Mouse (Mus musculus) embryo, embryonic 10.5 days (tissue): ENCODE data around the gene Rasa4.
"Not testable (repeated sequence)": the region's sequence is repeated elsewhere in the genome, so short reads cannot be mapped to it uniquely, and the experiment has no call there.

Experiments
- DNase-seq: peaks from one replicate; pipeline ENCODE4 v3.0.0-alpha.2; 2015; ENCODE audit warnings: low spot score

The Rasa4 gene

DNA sequence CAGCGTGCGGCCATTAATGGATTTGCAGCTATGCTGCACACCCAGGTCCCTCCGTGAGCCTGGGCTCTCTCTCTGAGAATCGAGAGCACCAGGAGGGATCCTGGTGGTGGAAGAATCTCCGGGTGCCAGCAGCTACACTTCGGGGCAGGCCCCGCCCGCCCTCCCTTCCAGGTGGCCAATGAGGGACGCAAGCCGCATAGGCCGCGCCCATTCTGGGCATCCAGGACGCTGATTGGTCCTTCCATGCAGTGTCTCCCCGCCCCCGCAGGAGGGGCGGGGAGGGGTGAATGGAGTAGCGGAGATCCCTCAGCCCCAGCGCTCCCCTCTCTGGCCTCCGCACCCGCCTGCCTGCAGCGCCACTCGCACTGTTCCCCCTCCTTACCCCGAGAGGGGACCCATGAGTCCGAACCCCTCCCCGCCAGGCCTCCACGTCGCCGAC is at the start of gene Rasa4:
TSS of gene Rasa4 (plus strand) at position 248 of the 439 bp plus-strand sequence.
- DNase-seq, result peak; percentile 99

DNA sequence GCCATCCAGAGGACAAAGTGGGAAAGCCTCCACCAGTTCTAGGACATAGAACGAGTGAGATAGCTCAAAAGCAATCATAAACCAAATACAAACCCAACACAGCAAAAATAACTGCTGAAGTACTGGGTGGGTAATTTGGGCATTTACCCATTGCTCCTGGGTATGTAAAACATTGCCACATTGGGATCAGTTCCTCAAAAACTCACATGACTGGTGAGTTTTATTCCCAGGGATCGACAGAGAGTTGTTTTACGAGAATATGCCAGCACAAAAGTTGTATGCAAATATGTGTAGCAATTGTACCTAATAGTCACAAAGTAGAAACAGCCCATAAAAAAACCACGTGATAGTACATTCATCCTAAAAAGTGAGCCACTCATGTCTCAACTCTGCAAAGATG is 48.8 kb upstream of the Rasa4 start:
- DNase-seq, result no peak

DNA sequence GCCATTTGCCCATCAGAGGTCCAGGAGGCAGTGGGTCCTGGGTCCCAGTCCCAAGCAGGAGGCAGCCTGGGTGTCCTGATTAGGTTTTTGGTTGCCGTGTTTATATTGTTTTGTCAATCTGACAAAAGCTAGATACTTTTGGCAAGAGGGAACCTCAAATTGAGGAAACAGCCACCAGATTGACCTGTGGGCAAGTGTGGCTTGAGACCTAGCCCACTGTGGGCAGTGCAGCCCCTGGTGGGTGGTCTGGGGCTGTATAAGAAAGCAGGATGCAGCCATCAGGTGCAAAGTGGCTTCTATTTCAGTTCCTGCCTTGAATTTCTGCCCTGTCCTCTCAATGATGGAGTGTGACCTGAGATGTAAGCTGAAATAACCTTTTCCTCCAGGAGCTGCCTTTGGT is 48.4 kb upstream of the Rasa4 start:
- DNase-seq, result no peak

DNA sequence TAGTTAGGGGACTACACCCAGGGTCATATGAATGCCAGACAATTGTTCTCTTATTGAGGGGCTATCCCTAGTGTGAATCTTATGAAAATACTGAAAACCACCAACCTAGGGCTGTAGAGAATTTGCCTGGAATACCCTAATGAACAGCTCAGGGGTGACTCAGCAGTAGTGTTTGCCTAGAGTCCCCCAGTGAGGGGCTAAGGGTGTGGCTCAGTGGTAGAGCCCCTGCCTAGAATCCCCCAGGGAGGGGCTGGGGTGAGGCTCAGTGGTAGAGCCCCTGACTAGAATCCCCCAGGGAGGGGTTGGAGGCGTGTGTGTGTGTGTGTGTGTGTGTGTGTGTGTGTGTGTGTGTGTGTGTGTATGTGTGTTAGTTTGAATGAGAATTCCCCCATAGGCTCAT is 47.0 kb upstream of the Rasa4 start:
- no peak for DNase-seq

DNA sequence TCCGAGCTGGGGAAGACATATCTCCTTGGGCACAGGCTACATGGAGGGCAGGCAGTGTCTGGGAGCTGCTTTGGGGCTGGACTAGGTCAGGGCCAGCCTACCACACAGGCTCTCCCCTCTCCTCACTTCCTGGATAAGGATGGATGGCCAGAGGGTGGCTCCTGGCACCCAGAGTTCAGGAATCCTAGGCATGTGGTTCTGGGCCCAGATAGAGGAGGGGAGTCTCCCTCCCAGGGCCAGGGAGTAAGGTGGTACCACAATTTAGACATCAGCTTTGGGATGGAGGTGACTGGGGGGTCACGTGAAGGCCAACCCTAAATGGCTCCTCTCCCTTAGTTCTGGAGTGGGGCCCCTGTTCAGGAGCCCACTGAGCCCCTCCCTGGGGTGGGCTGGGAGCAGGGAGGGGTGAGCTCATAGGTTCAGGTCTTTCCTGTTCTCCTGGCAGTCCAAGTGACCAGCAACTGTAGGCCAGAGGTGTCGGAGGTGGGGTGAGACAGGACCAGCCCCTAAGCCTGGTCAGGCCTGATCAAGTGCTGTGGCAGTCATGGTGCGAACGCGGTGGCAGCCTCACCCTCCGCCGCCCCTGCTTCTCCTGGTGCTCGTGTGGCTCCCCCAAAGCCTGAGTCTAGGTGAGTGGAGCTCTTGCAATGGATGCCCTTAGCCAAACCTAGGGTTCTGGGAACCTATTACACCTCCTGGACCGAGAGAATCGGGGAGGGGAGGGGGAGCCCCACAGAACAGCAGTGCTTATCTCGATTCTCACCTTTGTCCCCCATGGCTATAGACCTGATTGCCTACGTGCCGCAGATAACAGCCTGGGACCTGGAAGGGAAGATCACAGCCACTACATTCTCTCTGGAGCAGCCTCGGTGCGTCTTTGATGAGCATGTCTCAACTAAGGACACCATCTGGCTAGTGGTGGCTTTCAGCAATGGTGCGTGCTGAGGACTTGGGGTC is 45.2 kb upstream of the Rasa4 start, which contains the start of gene Upk3b:
TSS of gene Upk3b (plus strand) at position 239 of the 957 bp plus-strand sequence.
- no peak for DNase-seq

DNA sequence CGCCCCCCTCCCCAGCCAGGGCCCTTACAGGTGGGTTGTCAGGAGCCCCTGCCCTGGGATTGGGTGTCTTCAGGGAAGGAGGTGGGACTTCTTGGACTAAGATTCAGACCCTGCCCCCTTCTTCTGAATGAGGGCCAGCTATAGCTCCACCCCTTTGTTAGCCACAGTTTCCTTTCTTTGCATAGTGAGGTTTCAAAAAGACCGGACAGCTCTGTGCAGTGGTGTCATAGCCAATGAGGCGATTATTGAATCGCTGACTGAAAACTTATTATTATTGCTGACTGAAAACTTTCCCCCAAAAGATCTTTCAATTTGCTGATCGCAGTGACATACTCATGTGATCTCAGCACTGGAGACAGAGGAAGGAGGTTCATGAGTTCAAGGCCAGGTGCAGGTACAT is 43.5 kb upstream of the Rasa4 start:
- DNase-seq, result peak; percentile 45

DNA sequence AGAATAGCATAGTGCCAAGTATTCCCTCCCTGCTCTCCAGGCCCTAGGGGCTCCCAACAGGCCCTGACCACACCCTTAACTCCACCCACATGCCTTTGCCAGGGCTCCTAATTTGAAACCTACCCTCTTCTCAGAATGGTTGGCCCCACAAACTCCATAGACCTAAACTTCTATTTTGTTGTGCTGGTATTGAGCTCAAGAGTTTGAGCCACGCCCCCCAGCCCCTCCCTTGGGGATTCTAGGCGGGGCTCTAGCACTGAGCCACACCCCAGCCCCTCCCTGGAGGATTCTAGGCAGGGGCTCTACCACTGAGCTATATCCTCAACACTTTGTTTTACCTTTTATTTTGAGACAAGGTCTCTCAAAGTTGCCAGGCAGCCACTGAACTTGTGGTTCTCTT is 42.5 kb upstream of the Rasa4 start:
- no peak for DNase-seq

DNA sequence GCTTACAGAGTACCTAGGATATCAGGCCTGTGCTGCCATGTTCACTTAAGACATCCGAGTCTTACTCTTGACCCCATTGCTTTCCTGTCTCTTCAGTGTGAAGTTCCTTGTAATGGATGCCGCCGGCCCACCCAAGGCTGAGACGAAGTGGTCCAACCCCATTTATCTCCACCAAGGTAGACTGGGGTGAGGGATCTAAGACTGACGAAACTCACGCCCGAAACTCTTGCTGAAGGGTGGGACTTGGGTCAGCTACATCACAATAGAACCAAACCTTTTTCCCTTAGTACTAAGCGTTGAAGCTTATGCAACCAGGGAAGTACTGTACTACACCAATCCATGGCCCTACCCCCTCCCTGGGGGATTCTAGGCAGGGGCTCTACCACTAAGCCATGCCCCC is 42.0 kb upstream of the Rasa4 start:
- no peak for DNase-seq

DNA sequence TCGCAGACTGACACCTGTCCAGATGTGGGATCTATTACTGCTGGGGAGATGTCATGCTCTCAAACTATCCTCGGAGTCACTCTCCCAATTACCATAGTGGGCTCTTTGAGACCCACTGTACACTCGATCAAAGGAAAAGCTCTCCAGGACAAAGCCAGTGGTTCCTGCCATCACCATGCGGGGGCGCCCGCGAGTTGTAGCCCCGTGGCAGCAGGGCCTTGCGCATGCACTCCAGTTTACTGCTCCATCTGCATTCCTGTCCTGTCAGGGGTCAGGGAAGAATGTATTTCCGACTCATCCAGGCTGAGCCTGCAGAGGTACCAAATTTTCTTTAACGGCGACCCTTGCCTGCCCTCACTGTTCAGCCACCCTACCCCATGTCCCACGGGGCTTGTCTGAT is 38.9 kb upstream of the Rasa4 start:
- no peak for DNase-seq

DNA sequence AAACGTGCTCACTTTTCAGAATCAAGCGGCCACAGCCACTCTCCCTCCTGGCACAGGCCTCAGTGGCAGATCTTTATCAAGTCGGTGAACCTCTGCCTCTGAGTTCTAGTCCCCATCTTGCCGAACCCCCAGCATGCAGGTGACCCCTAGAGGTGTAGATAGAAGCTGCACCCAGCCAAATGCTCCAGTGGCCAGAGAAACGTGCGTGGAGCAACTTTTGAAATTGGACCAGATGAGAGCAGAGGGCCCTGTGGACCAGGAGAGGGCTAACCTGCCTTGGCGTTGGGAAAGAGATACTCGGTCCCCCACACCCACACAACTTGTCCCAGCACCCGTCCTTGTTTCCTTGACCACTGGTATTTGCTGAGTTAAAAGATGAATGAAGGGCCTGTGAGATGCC is 38.3 kb upstream of the Rasa4 start:
- DNase-seq, result peak; percentile 40

DNA sequence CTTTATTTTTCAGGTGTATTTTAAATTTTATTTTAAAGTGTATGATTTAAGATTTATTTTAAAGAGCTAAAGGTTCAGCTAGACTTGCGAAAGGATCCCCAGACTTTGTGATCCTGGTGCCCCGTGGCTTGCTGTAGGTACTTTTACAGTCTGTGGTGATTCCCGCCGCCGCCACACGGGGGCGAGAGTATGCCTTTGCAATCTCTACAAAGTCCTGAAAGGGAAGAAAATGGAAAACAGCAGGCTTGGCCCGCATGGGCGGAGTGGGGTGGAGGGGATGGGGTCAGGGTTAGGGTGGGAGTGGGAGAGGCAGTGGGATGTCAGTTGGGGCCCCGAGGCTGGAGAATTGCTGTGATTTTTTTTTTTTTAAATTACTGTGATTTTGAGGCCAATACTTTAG is 37.7 kb upstream of the Rasa4 start:
- DNase-seq, result peak; percentile 95

DNA sequence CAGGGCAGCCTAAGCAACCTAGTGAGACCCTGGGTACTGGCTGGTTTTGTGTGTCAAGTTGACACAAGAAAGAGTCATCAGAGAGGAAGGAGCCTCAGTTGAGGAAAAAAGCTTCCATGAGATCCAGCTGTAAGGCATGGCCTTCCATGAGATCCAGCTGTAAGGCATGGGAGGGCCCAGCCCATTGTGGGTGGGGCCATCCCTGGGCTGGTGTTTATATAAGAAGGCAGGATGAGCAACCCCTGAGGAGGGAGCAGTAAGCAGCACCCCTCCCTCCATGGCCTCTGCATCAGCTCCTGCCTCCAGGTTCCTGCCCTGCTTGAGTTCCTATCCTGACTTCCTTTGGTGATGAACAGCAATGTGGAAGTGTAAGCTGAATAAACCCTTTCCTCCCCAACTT is 35.2 kb upstream of the Rasa4 start:
- DNase-seq, result not testable (repeated sequence)

DNA sequence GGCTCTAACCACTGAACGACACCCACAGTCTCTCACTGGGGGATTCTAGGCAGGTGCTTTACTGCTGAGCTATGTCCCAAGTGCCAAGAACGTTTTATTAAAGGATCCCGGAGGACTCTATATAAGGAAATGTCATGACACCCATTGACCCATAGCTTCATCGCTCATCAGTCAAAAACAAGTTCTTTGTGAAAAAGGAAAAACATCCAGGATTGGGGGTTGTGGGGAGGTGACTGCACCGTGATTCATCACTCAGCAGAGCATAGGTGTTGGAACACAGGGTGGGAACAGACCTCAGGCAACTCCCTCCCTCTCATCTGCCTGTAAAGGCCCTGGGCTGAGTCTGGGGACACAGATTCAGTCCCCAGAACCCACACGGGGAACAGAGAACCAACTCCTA is 33.8 kb upstream of the Rasa4 start:
- peak; percentile 34 for DNase-seq

DNA sequence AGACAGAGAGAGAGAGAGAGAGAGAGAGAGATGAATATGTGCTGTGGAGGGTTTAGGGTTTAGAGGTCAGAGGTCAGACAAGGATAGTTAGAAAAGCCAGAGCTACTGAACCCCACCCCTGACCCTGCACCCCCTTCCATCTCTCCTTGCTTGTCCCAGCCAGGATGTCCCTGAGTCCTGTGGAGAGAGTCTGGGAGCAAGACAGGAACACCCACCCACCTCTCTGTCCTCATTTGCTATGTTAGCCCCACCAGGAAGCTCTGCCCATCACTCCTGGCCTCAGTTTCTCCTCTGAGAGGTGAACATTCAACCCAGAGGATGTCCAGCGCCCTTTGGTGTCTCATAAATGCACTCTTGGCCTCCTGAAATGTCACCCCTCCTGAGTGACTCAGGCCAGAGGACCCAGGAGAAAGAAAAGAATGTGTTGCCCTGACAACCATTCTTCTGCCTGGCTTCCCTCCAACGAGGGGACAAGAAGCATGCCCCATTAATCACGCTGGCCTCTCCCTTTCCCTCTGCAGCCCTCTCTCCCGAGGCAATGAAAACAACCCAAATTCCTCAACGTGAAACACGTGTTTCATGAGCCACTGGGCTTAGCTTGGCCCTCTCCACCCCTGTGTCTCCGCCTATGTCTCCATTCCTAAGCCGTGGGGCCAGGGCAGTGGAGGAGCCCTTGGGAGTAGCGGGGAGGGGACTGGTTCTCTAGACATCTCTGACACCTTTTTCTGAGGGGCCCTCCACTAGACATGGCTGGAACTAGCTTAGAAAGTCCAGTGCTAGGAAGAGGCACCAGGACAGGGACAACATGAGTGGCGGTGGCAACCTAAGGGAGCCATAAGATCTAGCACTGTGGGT is 32.3 kb upstream of the Rasa4 start:
- peak; percentile 93 for DNase-seq

DNA sequence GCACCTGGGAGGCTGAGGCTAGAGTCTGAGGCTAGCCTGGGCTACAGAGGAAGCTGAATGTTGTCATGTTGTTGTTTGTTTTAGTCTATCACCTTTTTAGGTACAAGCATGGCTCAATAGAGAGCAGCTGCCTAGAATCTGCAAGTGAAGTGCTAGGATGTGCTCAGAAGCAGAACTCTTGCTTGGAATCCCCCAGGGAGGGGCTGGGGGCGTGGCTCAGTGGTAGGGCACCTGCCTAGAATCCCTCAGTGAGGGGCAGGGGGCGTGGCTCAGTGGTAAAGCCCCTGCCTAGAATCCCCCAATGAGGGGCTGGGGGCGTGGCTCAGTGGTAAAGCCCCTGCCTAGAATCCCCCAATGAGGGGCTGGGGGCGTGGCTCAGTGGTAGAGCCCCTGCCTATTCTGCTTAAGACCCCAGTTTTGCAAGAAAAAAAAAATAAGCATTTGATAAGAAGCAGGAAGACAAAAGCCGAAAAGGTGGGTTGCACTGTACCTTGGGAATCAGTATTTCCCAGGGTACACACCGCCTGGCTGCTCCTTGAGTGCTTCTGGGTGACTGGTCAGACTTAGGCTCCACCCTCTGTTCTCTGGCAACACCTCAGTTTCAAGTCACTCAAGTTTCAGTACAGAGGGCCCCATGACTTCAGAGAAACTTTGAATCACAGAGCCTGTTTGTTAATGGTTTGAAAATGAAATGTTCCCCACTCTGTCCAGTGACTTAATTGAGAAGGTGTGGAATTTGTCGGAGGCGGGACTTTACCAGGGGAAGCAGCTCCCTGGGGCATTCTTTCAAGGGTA is 30.7 kb upstream of the Rasa4 start:
- no peak for DNase-seq

DNA sequence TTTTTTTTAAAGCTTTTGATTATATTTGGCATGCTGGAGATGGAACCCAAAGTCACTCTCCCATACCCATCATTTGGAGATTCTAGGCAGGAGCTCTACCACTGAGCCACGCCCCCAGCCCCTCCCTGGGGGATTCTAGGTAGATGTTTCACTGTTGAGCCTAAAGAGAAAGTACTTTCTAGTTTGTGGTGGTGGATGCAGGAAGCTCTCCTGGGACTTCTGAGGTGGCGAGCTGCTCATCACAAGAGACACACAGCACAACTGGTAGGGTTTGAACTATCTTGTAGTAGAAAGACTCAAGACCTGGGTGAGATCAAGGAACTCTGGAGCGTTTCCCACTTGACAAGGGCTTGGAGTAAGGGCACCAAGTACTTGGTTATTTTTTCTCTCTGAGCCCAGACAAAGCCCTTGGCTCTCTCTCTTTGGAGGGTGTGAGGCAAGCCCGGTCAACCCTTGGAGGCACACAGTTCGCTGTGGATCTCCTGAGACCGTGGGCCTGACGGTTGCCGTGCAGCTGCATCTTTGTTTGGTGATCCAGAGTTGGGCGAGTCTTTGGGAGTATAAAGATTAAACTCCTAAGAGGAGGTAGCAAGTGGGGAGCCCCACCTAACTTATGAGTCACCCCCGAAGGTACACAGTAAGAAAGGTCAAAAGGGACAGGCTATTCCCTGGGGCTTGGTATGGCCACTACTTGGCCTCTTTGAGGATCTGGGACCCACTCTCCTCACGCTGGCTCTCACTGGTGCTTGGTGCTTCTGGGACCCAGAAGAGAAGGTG is 29.2 kb upstream of the Rasa4 start, which contains the start of gene Upk3bl:
TSS of gene Upk3bl (plus strand) at position 192 of the 777 bp plus-strand sequence.
- DNase-seq, result no peak

DNA sequence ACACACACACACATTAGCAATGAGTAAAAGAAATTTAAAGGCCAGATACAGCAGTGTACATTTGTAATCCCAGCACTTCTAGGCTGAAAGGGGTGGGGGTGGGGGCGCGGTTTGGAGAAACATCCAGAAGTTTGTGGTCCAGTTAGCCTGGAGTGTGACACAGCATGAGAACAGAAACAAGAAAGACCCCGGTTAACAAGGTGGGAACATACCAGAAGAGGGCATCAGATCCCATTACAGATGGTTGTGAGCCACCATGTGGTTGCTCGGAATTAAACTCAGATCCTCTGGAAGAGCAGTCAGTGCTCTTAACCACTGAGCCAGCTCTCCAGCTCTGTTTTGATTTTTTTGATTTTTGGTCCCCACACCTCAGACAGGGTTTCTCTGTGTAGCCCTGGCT is 27.7 kb upstream of the Rasa4 start:
- no peak for DNase-seq

DNA sequence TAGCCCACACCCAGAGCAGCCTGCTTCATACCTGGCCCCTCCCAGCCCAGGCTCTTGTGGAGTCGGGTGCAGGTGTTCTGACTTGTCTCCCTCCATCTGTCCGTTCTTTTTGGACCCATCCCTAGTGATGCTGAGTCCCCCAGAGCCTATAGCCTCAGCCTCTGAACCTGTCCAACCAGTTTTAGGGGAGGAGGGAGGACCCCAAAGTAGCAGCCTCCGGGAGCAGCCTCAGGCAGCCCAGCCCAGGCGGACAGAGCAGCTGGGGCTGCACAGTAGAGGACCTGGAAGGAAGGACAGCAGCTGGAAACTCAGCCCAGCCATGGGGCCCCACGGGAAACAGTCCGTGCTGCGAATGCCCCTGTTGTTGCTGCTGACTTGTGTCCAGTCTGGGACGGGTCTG is 26.6 kb upstream of the Rasa4 start:
- no peak for DNase-seq

DNA sequence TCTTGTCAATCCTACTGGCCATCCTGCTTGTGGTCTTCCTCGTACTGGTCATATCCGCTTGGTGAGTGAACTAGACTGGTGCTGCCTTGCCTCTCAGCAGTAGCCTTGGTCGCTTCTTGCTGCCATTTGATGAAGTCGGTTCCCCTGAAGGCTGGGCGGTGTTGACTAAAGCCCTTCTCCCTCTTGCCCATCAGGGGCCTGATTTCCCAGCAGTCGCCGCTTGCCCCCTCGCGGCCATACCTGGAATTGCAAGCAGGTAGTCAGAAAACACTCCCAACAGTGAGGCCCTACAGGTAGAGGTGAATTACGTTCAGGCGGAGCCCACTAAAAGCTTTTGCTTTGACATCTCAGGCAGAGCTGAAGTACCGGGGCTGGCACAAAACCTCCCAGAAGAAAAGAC is 22.1 kb upstream of the Rasa4 start:
- peak; percentile 85 for DNase-seq

DNA sequence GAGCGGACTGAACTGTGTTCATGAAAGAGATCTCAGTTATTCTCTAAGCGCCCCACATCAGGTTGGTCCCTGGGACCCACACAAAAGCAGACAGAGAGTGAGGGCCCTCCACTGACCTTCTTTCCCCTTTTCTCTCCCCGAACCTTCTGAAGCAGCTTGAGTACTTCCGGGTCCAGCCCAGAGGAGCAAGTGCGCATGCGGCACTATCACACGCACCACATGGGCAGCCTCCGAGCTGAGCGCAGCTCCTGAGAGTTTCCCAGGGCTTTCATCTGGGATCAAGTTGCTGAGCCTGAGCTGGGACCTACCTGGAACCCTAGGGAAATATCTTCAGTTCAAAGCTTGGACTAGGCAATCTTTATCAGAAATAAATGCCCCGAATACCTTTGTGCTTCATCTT is 19.8 kb upstream of the Rasa4 start:
- no peak for DNase-seq
